Mouse (Mus musculus) MEL (cell line): Measurements from ENCODE around the gene Tmsb15a. TPM values are rescaled to one million over a fixed set of nuclear protein-coding genes. Genes with fewer than 3 reads are reported as not detected.
A peak's percentile ranks its signal among the peaks of the same experiment; 100 is the strongest.

Source experiments
- DNase-seq: peaks from one replicate; pipeline ENCODE4 v3.0.0; 2011; ENCODE audit warnings: low read depth, low spot score
- H3K27ac ChIP-seq: 2 replicates; pipeline ENCODE4 v1.5.1; 2012; ENCODE audit warnings: low read depth, mild to moderate bottlenecking, control low read depth, low read length, moderate library complexity; ENCODE audit not compliant: control insufficient read depth
- H3K27me3 ChIP-seq, 2 experiments: fragments of 150-350 bp in 1 of 2; sonication (generic) in 1 of 2; 2 replicates each; pipeline ENCODE4 v1.6.1; 2012; ENCODE audit warnings: low read length in 2 of 2, mild to moderate bottlenecking in 2 of 2, improper control_type of control experiment in 1 of 2, moderate library complexity in 1 of 2; ENCODE audit not compliant: insufficient read depth in 2 of 2, control insufficient read depth in 1 of 2
- H3K36me3 ChIP-seq, 2 experiments: 2 replicates each; pipeline ENCODE4 v1.6.1; 2012 to 2014; ENCODE audit warnings: low read length in 2 of 2, improper control_type of control experiment in 1 of 2, inconsistent platforms in 1 of 2, mild to moderate bottlenecking in 1 of 2; ENCODE audit not compliant: insufficient read depth in 2 of 2, control insufficient read depth in 1 of 2
- H3K4me1 ChIP-seq, 2 experiments: fragments of 150-350 bp in 1 of 2; sonication (generic) in 1 of 2; 2 replicates each; pipeline ENCODE4 v1.6.1; 2012; ENCODE audit warnings: low read length in 2 of 2, improper control_type of control experiment in 1 of 2, mild to moderate bottlenecking in 1 of 2; ENCODE audit not compliant: insufficient read depth in 2 of 2, control insufficient read depth in 1 of 2
- H3K4me3 ChIP-seq, 2 experiments: fragments of 150-350 bp in 1 of 2; sonication (generic) in 1 of 2; 2 replicates each; pipeline ENCODE4 v1.5.1; 2012; ENCODE audit warnings: low read depth in 2 of 2, low read length in 2 of 2, mild to moderate bottlenecking in 2 of 2, moderate library complexity in 2 of 2, control low read depth in 1 of 2, improper control_type of control experiment in 1 of 2; ENCODE audit not compliant: control insufficient read depth in 1 of 2, insufficient read depth in 1 of 2
- H3K79me2 ChIP-seq: 2 replicates; pipeline ENCODE4 v1.6.1; 2012; ENCODE audit warnings: mild to moderate bottlenecking, low read length, moderate library complexity; ENCODE audit not compliant: control insufficient read depth, poor library complexity, insufficient read depth
- H3K9ac ChIP-seq: 2 replicates; pipeline ENCODE4 v1.6.1; 2012; ENCODE audit warnings: low read depth, mild to moderate bottlenecking, control low read depth, low read length, moderate library complexity; ENCODE audit not compliant: control insufficient read depth, poor library complexity, severe bottlenecking
- H3K9me3 ChIP-seq: fragments of 150-350 bp; sonication (generic); replicated peaks from 2 replicates; pipeline ENCODE4 v1.6.1; 2012; ENCODE audit warnings: mild to moderate bottlenecking, low read length, improper control_type of control experiment, moderate library complexity; ENCODE audit not compliant: insufficient read depth
- BHLHE40 ChIP-seq: IDR thresholded peaks from 2 replicates; pipeline ENCODE4 v1.6.1; 2012; ENCODE audit warnings: low read depth, mild to moderate bottlenecking, inconsistent platforms, low read length, improper control_type of control experiment, borderline replicate concordance
- CTCF ChIP-seq, 3 experiments: IDR thresholded peaks in 2 of 3; conservative IDR thresholded peaks in 1 of 3; 2 replicates each; pipeline ENCODE4 v1.5.1; 2011 to 2012; ENCODE audit warnings: low read length in 3 of 3, low read depth in 2 of 3, mild to moderate bottlenecking in 2 of 3, improper control_type of control experiment in 1 of 3, inconsistent platforms in 1 of 3, mixed read lengths in 1 of 3, moderate library complexity in 1 of 3; ENCODE audit not compliant: control insufficient read depth in 1 of 3, insufficient read depth in 1 of 3, poor library complexity in 1 of 3, severe bottlenecking in 1 of 3
- ELF1 ChIP-seq: IDR thresholded peaks from 2 replicates; pipeline ENCODE4 v1.6.1; 2014; ENCODE audit warnings: low read depth, mild to moderate bottlenecking, inconsistent platforms, low read length, improper control_type of control experiment, moderate library complexity
- EP300 ChIP-seq, 2 experiments: IDR thresholded peaks; 2 replicates each; pipeline ENCODE4 v1.6.1; 2011; ENCODE audit warnings: improper control_type of control experiment in 2 of 2, low read length in 2 of 2, low read depth in 1 of 2, mild to moderate bottlenecking in 1 of 2
- GATA1 ChIP-seq: IDR thresholded peaks from 2 replicates; pipeline ENCODE4 v1.6.1; 2011; ENCODE audit warnings: low read depth, low read length, improper control_type of control experiment
- JUND ChIP-seq: IDR thresholded peaks from 2 replicates; pipeline ENCODE4 v1.6.1; 2011; ENCODE audit warnings: low read depth, mild to moderate bottlenecking, improper control_type of control experiment, low read length
- KAT2A ChIP-seq: conservative IDR thresholded peaks from 2 replicates; pipeline ENCODE4 v1.6.1; 2012; ENCODE audit warnings: low read depth, low read length, improper control_type of control experiment, inconsistent platforms
- MAFK ChIP-seq: IDR thresholded peaks from 2 replicates; pipeline ENCODE4 v1.6.1; 2011; ENCODE audit warnings: low read depth, mild to moderate bottlenecking, low read length, improper control_type of control experiment, borderline replicate concordance
- MAX ChIP-seq: IDR thresholded peaks from 2 replicates; pipeline ENCODE4 v1.6.1; 2011; ENCODE audit warnings: low read length, improper control_type of control experiment
- MAZ ChIP-seq: IDR thresholded peaks from 2 replicates; pipeline ENCODE4 v1.6.1; 2012; ENCODE audit warnings: low read depth, mild to moderate bottlenecking, inconsistent platforms, low read length, improper control_type of control experiment
- MXI1 ChIP-seq: IDR thresholded peaks from 2 replicates; pipeline ENCODE4 v1.6.1; 2011; ENCODE audit warnings: mild to moderate bottlenecking, low read depth, low read length, improper control_type of control experiment
- MYB ChIP-seq: IDR thresholded peaks from 2 replicates; pipeline ENCODE4 v1.6.1; 2011; ENCODE audit warnings: mild to moderate bottlenecking, low read depth, low read length, improper control_type of control experiment
- MYC ChIP-seq: IDR thresholded peaks from 2 replicates; pipeline ENCODE4 v1.6.1; 2011; ENCODE audit warnings: low read depth, mild to moderate bottlenecking, low read length, improper control_type of control experiment, moderate library complexity
- NELFE ChIP-seq: IDR thresholded peaks from 2 replicates; pipeline ENCODE4 v1.6.1; 2011; ENCODE audit warnings: low read depth, low read length, improper control_type of control experiment
- NRF1 ChIP-seq: IDR thresholded peaks from 2 replicates; pipeline ENCODE4 v1.6.1; 2014; ENCODE audit warnings: low read depth, mild to moderate bottlenecking, inconsistent platforms, low read length, improper control_type of control experiment, moderate library complexity; ENCODE audit not compliant: poor library complexity, insufficient read depth, severe bottlenecking
- POLR2A ChIP-seq, 2 experiments: IDR thresholded peaks; 2 replicates each; pipeline ENCODE4 v1.6.1; 2011 to 2012; ENCODE audit warnings: low read length in 2 of 2, mild to moderate bottlenecking in 2 of 2, control low read depth in 1 of 2, improper control_type of control experiment in 1 of 2, low read depth in 1 of 2, moderate library complexity in 1 of 2; ENCODE audit not compliant: control insufficient read depth in 1 of 2, insufficient read depth in 1 of 2, poor library complexity in 1 of 2
- POLR2AphosphoS2 ChIP-seq: IDR thresholded peaks from 2 replicates; pipeline ENCODE4 v1.6.1; 2011; ENCODE audit warnings: low read length, improper control_type of control experiment
- POLR2AphosphoS5 ChIP-seq: IDR thresholded peaks from 2 replicates; pipeline ENCODE4 v1.6.1; 2012; ENCODE audit warnings: low read depth, borderline replicate concordance, mild to moderate bottlenecking, inconsistent platforms, low read length, moderate library complexity, mixed read lengths
- RAD21 ChIP-seq: IDR thresholded peaks from 2 replicates; pipeline ENCODE4 v1.6.1; 2011; ENCODE audit warnings: mild to moderate bottlenecking, low read depth, low read length, improper control_type of control experiment
- RCOR1 ChIP-seq: IDR thresholded peaks from 2 replicates; pipeline ENCODE4 v1.6.1; 2012; ENCODE audit warnings: low read depth, mild to moderate bottlenecking, inconsistent platforms, low read length, improper control_type of control experiment
- SIN3A ChIP-seq: IDR thresholded peaks from 2 replicates; pipeline ENCODE4 v1.6.1; 2012; ENCODE audit warnings: low read length, improper control_type of control experiment, inconsistent platforms
- TAL1 ChIP-seq: IDR thresholded peaks from 2 replicates; pipeline ENCODE4 v1.6.1; 2012; ENCODE audit warnings: mild to moderate bottlenecking, inconsistent platforms, low read length, moderate library complexity, mixed read lengths
- TBP ChIP-seq: IDR thresholded peaks from 2 replicates; pipeline ENCODE4 v1.8.0; 2011; ENCODE audit warnings: low read depth, low read length, improper control_type of control experiment
- TCF12 ChIP-seq: IDR thresholded peaks from 2 replicates; pipeline ENCODE4 v1.6.1; 2014; ENCODE audit warnings: low read depth, mild to moderate bottlenecking, inconsistent platforms, low read length, improper control_type of control experiment, moderate library complexity
- UBTF ChIP-seq: IDR thresholded peaks from 2 replicates; pipeline ENCODE4 v1.6.1; 2012; ENCODE audit warnings: low read depth, mild to moderate bottlenecking, inconsistent platforms, low read length, improper control_type of control experiment, moderate library complexity, borderline replicate concordance; ENCODE audit not compliant: insufficient read depth
- USF1 ChIP-seq: IDR thresholded peaks from 2 replicates; pipeline ENCODE4 v1.6.1; 2014; ENCODE audit warnings: low read depth, mild to moderate bottlenecking, inconsistent platforms, low read length, improper control_type of control experiment, moderate library complexity
- ZC3H11A ChIP-seq: IDR thresholded peaks from 2 replicates; pipeline ENCODE4 v1.6.1; 2012; ENCODE audit warnings: low read depth, mild to moderate bottlenecking, inconsistent platforms, low read length, improper control_type of control experiment
- ZKSCAN1 ChIP-seq: IDR thresholded peaks from 2 replicates; pipeline ENCODE4 v1.6.1; 2012; ENCODE audit warnings: low read depth, mild to moderate bottlenecking, inconsistent platforms, low read length, improper control_type of control experiment, moderate library complexity
- ZNF384 ChIP-seq: IDR thresholded peaks from 2 replicates; pipeline ENCODE4 v1.6.1; 2012; ENCODE audit warnings: low read depth, mild to moderate bottlenecking, inconsistent platforms, low read length, improper control_type of control experiment
- polyA plus RNA-seq, 2 experiments: library from polyadenylated mRNA; stranded (reverse) in 1 of 2; unstranded in 1 of 2; fragments of >175 nt in 1 of 2; fragments of >200 nt in 1 of 2; gene quantifications; 2 replicates each; pipeline versions ENCODE4 v1.2.1 to v1.2.4; 2012; ENCODE audit warnings: low replicate concordance in 2 of 2, low read depth in 1 of 2; ENCODE audit not compliant: insufficient read length in 2 of 2, insufficient read depth in 1 of 2, missing spikeins in 1 of 2
- total RNA-seq: library from RNA; depleted of rRNA; stranded (reverse); fragments of 300-350 nt; gene quantifications from 2 replicates; pipeline ENCODE4 v1.2.3, GENCODE M21; 2012; rRNA removed

The Tmsb15a gene
- total RNA-seq (not detected in 2 replicates), polyA plus RNA-seq (not detected)

- Histone ChIP-seq H3K36me3 (no peaks in the 10 kb centered on the region), H3K9ac (no peak within 1 kb of the TSS), H3K27ac (no peak within 1 kb of the TSS), H3K9me3 (no peaks in the 10 kb centered on the region), H3K4me3 (no peak within 1 kb of the TSS), H3K79me2 (no peaks in the 10 kb centered on the region), H3K4me1 (no peaks in the 10 kb centered on the region), H3K27me3 (peaks cover 0 to 3% of the 10 kb centered on the region in 2 experiments; a peak in 2 of 4 replicates)
- no peak for TF ChIP-seq EP300 (IDR thresholded peaks at IDR 0.05; ENCODE audit: low read depth in 1 of 2, low read length in 2 of 2)
- no peak for TF ChIP-seq TBP
- TF ChIP-seq MAZ = no peak
- no peak for TF ChIP-seq GATA1
- TF ChIP-seq CTCF (IDR thresholded peaks at IDR 0.05 in 2 of 3, conservative IDR thresholded peaks at IDR 0.05 in 1 of 3; ENCODE audit: control insufficient read depth in 1 of 3, insufficient read depth in 1 of 3, low read depth in 2 of 3, low read length in 3 of 3, poor library complexity in 1 of 3, severe bottlenecking in 1 of 3) = no peak
- no peak for TF ChIP-seq ELF1
- TF ChIP-seq USF1 = no peak
- TF ChIP-seq ZKSCAN1 = no peak
- no peak for TF ChIP-seq RAD21
- TF ChIP-seq MAFK = no peak
- no peak for TF ChIP-seq POLR2AphosphoS5
- TF ChIP-seq UBTF = no peak
- TF ChIP-seq POLR2AphosphoS2 = no peak
- no peak for TF ChIP-seq MYB
- no peak for TF ChIP-seq ZC3H11A
- TF ChIP-seq BHLHE40 = no peak
- no peak for DNase-seq
These were observed at the start of gene Tmsb15a for GRCm38 (mm10) chrX:135725161-135725560. Gene Tmsb15a (minus strand): TSS chrX:135725261.

DNA sequence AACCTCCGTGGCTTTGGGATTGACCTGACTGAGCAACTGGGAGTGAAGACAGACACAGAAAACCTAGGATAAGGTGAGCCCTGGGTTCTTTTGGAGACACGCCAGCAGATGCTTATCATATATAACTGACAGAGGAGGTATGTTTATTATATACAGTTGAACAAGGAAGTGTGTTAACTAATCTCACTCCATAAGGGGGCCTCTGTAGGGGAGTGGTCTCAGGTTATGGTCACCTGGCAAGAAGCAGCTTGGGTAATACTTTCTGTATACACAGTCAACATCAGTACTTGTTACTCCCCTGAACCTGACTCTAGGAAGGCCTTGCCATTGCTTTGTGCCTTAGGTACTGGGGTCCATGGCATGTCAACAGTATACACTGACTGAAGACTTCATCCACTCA is 43.5 kb upstream of the Tmsb15a start:
- Histone ChIP-seq H3K9ac (no peak overlapping the region), H3K4me1 (peaks cover 13% of the 10 kb centered on the region in 2 experiments), H3K4me3 (no peak overlapping the region), H3K9me3 (no peaks in the 10 kb centered on the region), H3K27ac (peak overlapping the region; percentile 49), H3K79me2 (no peaks in the 10 kb centered on the region), H3K27me3 (no peaks in the 10 kb centered on the region), H3K36me3 (peaks cover 0 to 15% of the 10 kb centered on the region in 2 experiments; a peak in 2 of 4 replicates)
- TF ChIP-seq UBTF (no peak), NELFE (no peak), BHLHE40 (no peak), MYC (no peak), ZC3H11A (no peak), GATA1 (no peak), POLR2A (IDR thresholded peaks at IDR 0.05; ENCODE audit: control insufficient read depth in 1 of 2, insufficient read depth in 1 of 2, low read depth in 1 of 2, low read length in 2 of 2, poor library complexity in 1 of 2) (no peak), SIN3A (no peak), NRF1 (no peak), MAZ (no peak), KAT2A (no peak), EP300 (IDR thresholded peaks at IDR 0.05; ENCODE audit: low read depth in 1 of 2, low read length in 2 of 2) (peak in 1 of 2 experiments; percentile 10; a peak in 1 of 4 replicates), TCF12 (0 out of 2 replicates have a peak, but pooled peaks have one; percentile 15), ELF1 (0 out of 2 replicates have a peak, but pooled peaks have one; percentile 18), POLR2AphosphoS5 (no peak), MAX (no peak), RCOR1 (no peak), MXI1 (no peak), MAFK (no peak), ZNF384 (no peak), USF1 (no peak), TAL1 (no peak), JUND (no peak)
- DNase-seq = no peak
